Mouse (Mus musculus): ENCODE data around the gene Grap. TPM values are rescaled to one million over a fixed set of nuclear protein-coding genes. Genes with fewer than 3 reads are reported as not detected.
A peak's percentile ranks its signal among the peaks of the same experiment; 100 is the strongest.

Gene Grap
- polyA plus RNA-seq, 1 experiment from 2014 or later: 72.1 TPM

GRCm38 (mm10) chr11:61685119-61685725 is 32.2 kb downstream of the Grap start:
- Histone ChIP-seq H3K4me3 (ENCODE audit: low read depth, low read length) (no peak overlapping the region), H3K9ac (replicated peaks; ENCODE audit: low read depth) (no peak overlapping the region), H3K36me3 (ENCODE audit: insufficient read depth, low read length) (no peaks in the 10 kb centered on the region), H3K4me2 (replicated peaks; ENCODE audit: low read depth, low read length) (peak overlapping the region; percentile 68; the same call in 1 of the 2 replicates), H3K9me3 (ENCODE audit: low read length) (no peaks in the 10 kb centered on the region), H3K27me3 (replicated peaks; ENCODE audit: insufficient read depth, low read length) (peaks cover 22% of the 10 kb centered on the region; the same call in 1 of the 2 replicates), H3K4me1 (ENCODE audit: insufficient read depth, low read depth, low read length) (peaks cover 9% of the 10 kb centered on the region; the same call in 1 of the 2 replicates), H3K27ac (ENCODE audit: low read length) (no peak overlapping the region)
- ATAC-seq: peak; percentile 36
- TF ChIP-seq CTCF (IDR thresholded peaks at IDR 0.05): no peak
- no peak for TF ChIP-seq EP300 (IDR thresholded peaks at IDR 0.05)
- DNase-seq (ENCODE audit: low spot score): peak; percentile 63
- 46% methylated on average over 8 of the region's 8 CpGs for WGBS

- TF ChIP-seq CTCF (IDR thresholded peaks at IDR 0.05) (no peak), EP300 (IDR thresholded peaks at IDR 0.05) (no peak)
- no peak for DNase-seq (ENCODE audit: low spot score)
- no peak overlapping the region for H3K9ac ChIP-seq (replicated peaks; ENCODE audit: low read depth)
- H3K36me3 ChIP-seq (ENCODE audit: insufficient read depth, low read length): no peaks in the 10 kb centered on the region
- peaks cover 9% of the 10 kb centered on the region; the same call in 1 of the 2 replicates for H3K4me1 ChIP-seq (ENCODE audit: insufficient read depth, low read depth, low read length)
- no peak overlapping the region for H3K4me3 ChIP-seq (ENCODE audit: low read depth, low read length)
- H3K9me3 ChIP-seq (ENCODE audit: low read length): no peaks in the 10 kb centered on the region
- 28% methylated on average over 2 of the region's 2 CpGs for WGBS
- H3K27ac ChIP-seq (ENCODE audit: low read length): no peak overlapping the region
- peaks cover 22% of the 10 kb centered on the region; the same call in 1 of the 2 replicates for H3K27me3 ChIP-seq (replicated peaks; ENCODE audit: insufficient read depth, low read length)
- no peak for ATAC-seq
- no peak overlapping the region for H3K4me2 ChIP-seq (replicated peaks; ENCODE audit: low read depth, low read length)
These were observed 33.1 kb downstream of the Grap start for GRCm38 (mm10) chr11:61686141-61686540.

GRCm38 (mm10) chr11:61686906-61687453 is 33.9 kb downstream of the Grap start:
- Histone ChIP-seq H3K4me1 (ENCODE audit: insufficient read depth, low read depth, low read length) (peaks cover 9% of the 10 kb centered on the region; the same call in 1 of the 2 replicates), H3K36me3 (ENCODE audit: insufficient read depth, low read length) (no peaks in the 10 kb centered on the region), H3K9ac (replicated peaks; ENCODE audit: low read depth) (no peak overlapping the region), H3K27ac (ENCODE audit: low read length) (no peak overlapping the region), H3K9me3 (ENCODE audit: low read length) (no peaks in the 10 kb centered on the region), H3K4me2 (replicated peaks; ENCODE audit: low read depth, low read length) (no peak overlapping the region), H3K4me3 (ENCODE audit: low read depth, low read length) (no peak overlapping the region), H3K27me3 (replicated peaks; ENCODE audit: insufficient read depth, low read length) (peaks cover 22% of the 10 kb centered on the region; the same call in 1 of the 2 replicates)
- DNase-seq (ENCODE audit: low spot score) (no peak), ATAC-seq (no peak)
- no peak for TF ChIP-seq EP300 (IDR thresholded peaks at IDR 0.05)
- TF ChIP-seq CTCF (IDR thresholded peaks at IDR 0.05): no peak
- WGBS: 60% methylated on average over 10 of the region's 10 CpGs

- ATAC-seq (no peak), DNase-seq (ENCODE audit: low spot score) (no peak)
- Histone ChIP-seq H3K4me3 (ENCODE audit: low read depth, low read length) (no peak overlapping the region), H3K9me3 (ENCODE audit: low read length) (no peaks in the 10 kb centered on the region), H3K9ac (replicated peaks; ENCODE audit: low read depth) (no peak overlapping the region), H3K4me1 (ENCODE audit: insufficient read depth, low read depth, low read length) (peaks cover 9% of the 10 kb centered on the region; the same call in 1 of the 2 replicates), H3K27me3 (replicated peaks; ENCODE audit: insufficient read depth, low read length) (peaks cover 22% of the 10 kb centered on the region; the same call in 1 of the 2 replicates), H3K36me3 (ENCODE audit: insufficient read depth, low read length) (no peaks in the 10 kb centered on the region), H3K4me2 (replicated peaks; ENCODE audit: low read depth, low read length) (no peak overlapping the region), H3K27ac (ENCODE audit: low read length) (no peak overlapping the region)
- 35% methylated on average over 2 of the region's 2 CpGs for WGBS
- TF ChIP-seq CTCF (IDR thresholded peaks at IDR 0.05): no peak
- no peak for TF ChIP-seq EP300 (IDR thresholded peaks at IDR 0.05)
These were observed 34.5 kb downstream of the Grap start for GRCm38 (mm10) chr11:61687595-61687994.

GRCm38 (mm10) chr11:61692996-61693395 is 39.9 kb downstream of the Grap start:
- H3K9ac ChIP-seq (replicated peaks; ENCODE audit: low read depth): no peak overlapping the region
- H3K27ac ChIP-seq (ENCODE audit: low read length): no peak overlapping the region
- no peaks in the 10 kb centered on the region for H3K4me1 ChIP-seq (ENCODE audit: insufficient read depth, low read depth, low read length)
- ATAC-seq (no peak), DNase-seq (ENCODE audit: low spot score) (no peak)
- no peak for TF ChIP-seq EP300 (IDR thresholded peaks at IDR 0.05)
- no peak for TF ChIP-seq CTCF (IDR thresholded peaks at IDR 0.05)
- no peaks in the 10 kb centered on the region for H3K27me3 ChIP-seq (replicated peaks; ENCODE audit: insufficient read depth, low read length)
- no peak overlapping the region for H3K4me3 ChIP-seq (ENCODE audit: low read depth, low read length)
- WGBS: 93% methylated on average over 5 of the region's 5 CpGs
- H3K36me3 ChIP-seq (ENCODE audit: insufficient read depth, low read length): no peaks in the 10 kb centered on the region
- H3K4me2 ChIP-seq (replicated peaks; ENCODE audit: low read depth, low read length): no peak overlapping the region
- H3K9me3 ChIP-seq (ENCODE audit: low read length): no peaks in the 10 kb centered on the region

- H3K36me3 ChIP-seq (ENCODE audit: insufficient read depth, low read length): no peaks in the 10 kb centered on the region
- no peak for TF ChIP-seq EP300 (IDR thresholded peaks at IDR 0.05)
- no peak for TF ChIP-seq CTCF (IDR thresholded peaks at IDR 0.05)
- no peaks in the 10 kb centered on the region for H3K4me1 ChIP-seq (ENCODE audit: insufficient read depth, low read depth, low read length)
- DNase-seq (ENCODE audit: low spot score): no peak
- H3K27me3 ChIP-seq (replicated peaks; ENCODE audit: insufficient read depth, low read length): no peaks in the 10 kb centered on the region
- no peak overlapping the region for H3K9ac ChIP-seq (replicated peaks; ENCODE audit: low read depth)
- no peak overlapping the region for H3K4me2 ChIP-seq (replicated peaks; ENCODE audit: low read depth, low read length)
- ATAC-seq: no peak
- H3K9me3 ChIP-seq (ENCODE audit: low read length): no peaks in the 10 kb centered on the region
- H3K27ac ChIP-seq (ENCODE audit: low read length): no peak overlapping the region
- H3K4me3 ChIP-seq (ENCODE audit: low read depth, low read length): no peak overlapping the region
These were observed 45.8 kb downstream of the Grap start for GRCm38 (mm10) chr11:61698852-61699251.
